Mouse (Mus musculus) adrenal gland, postnatal 10 days (tissue): ENCODE results near the gene Spc24. TPM values are rescaled to one million over a fixed set of nuclear protein-coding genes. Genes with fewer than 3 reads are reported as not detected.

Source experiments
- DNase-seq: peaks from one replicate; pipeline ENCODE4 v3.0.0; 2021; ENCODE audit warnings: mixed read lengths
- microRNA-seq: library from miRNA; unstranded; fragments of <30 nt; microRNA quantifications from one replicate; pipeline ENCODE4 v1.2.0, GENCODE M21; 2021
- total RNA-seq, 2 experiments: library from RNA; stranded (reverse); gene quantifications; 2 replicates each; pipeline ENCODE4 v1.2.3; 2021

Spc24 gene
- total RNA-seq, 2 experiments from 2014 or later, result 12.6 to 14.3 TPM

DNA sequence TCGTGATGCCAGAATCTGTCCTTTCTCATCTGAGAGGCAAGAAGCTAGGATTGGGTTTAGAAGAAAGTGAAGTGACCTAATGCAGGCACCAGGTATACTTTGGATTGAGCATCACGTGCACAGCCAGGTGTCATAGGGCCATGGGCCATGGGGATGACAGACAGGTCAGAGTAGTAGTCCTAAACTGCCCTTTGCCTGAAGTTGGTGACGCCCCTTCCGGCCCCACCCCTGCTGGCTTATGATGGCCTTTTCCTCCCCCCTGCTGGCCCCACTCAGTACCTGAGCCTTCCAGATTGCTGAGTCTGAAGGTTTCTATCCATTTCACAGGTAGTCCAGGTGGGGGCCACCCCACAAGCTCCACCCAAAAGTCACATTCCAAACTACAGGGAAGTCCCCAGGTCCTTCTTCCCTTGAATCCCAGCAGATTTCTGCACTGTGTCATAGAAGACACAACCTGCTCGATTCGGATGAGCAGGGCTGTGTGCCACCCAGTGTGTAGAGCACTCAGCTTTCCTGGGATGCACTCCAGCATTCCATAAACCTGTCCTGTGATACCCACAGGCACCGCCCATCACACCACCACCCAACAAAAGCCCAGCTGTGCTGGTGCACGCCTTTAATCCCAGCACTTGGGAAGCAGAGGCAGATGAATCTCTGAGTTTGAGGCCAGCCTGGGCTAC, 53.4 kb downstream of the Spc24 start:
- no peak for DNase-seq

DNA sequence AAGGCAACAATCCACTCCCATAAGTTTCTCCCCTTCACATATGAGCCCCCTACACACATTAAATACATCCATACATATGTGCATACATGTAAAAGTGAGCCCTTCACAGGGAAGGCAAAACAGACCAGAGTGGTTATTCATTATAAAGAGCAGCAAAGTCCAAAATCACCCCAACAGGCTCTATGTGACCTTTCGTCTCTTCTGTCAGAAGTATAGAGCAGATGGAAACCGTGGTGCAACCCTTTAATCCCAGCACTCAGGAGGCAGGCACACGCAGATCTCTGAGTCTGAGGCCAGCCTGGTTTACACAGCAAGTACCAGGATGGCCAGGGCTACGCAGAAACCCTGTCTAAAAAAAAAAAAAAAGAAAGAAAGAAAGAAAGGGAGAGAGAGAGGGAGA, 54.0 kb downstream of the Spc24 start:
- no peak for DNase-seq

Small RNAs within 50 kb of the gene (microRNA-seq; reads per million reads assigned to microRNA genes)
- gene Mir7083, result 22.6 reads per million, percentile 28 among the genes with 10 or more reads in this experiment

Other genes starting within 250 kb of the Spc24 start
- gene AB124611, start 234.1 kb downstream of the Spc24 start, total RNA-seq, result 1 to 10 TPM; 4.2 to 4.7 TPM
- gene Carm1, start 213.4 kb downstream of the Spc24 start, total RNA-seq, result 10 to 100 TPM; 45.1 to 65.4 TPM
- gene Timm29, start 167.6 kb downstream of the Spc24 start, total RNA-seq, result 10 to 100 TPM; 46.3 to 48.3 TPM
- 10 to 100 TPM; 22.9 to 25.1 TPM for gene Yipf2, start 167.5 kb downstream of the Spc24 start, total RNA-seq
- 10 to 100 TPM; 58.7 to 64.8 TPM for gene Smarca4, start 144.1 kb downstream of the Spc24 start, total RNA-seq
- 10 to 100 TPM; 21.6 to 41.6 TPM for gene Ldlr, start 36.8 kb downstream of the Spc24 start, total RNA-seq
- 10 to 100 TPM; 33.1 to 37.2 TPM for gene Kank2, start 38.4 kb upstream of the Spc24 start, total RNA-seq
- 10 to 100 TPM in 1 of 2 experiments, 1 to 10 TPM in 1; 7.6 to 17.9 TPM for gene Angptl8, start 75.2 kb upstream of the Spc24 start, total RNA-seq
- 10 to 100 TPM; 40.1 to 56.3 TPM for gene Dock6, start 92.3 kb upstream of the Spc24 start, total RNA-seq
- gene Rab3d, start 157.9 kb upstream of the Spc24 start, total RNA-seq, result 10 to 100 TPM; 37.2 to 45.4 TPM
- gene Ccdc159, start 167.2 kb upstream of the Spc24 start, total RNA-seq, result 1 to 10 TPM; 5.6 to 8.8 TPM
- 100 to 1,000 TPM; 182 to 187 TPM for gene Tmem205, start 167.3 kb upstream of the Spc24 start, total RNA-seq
- gene Plppr2, start 176.7 kb upstream of the Spc24 start, total RNA-seq, result 10 to 100 TPM; 21.9 to 22.3 TPM
- 10 to 100 TPM; 11.9 to 15.1 TPM for gene Swsap1, start 195.5 kb upstream of the Spc24 start, total RNA-seq
- gene Epor, start 203.2 kb upstream of the Spc24 start, total RNA-seq, result 1 to 10 TPM; 7.0 to 9.1 TPM
- 10 to 100 TPM; 16.2 to 23.0 TPM for gene Rgl3, start 229.1 kb upstream of the Spc24 start, total RNA-seq
- under 1 TPM; 0.39 to 1.00 TPM for gene Ccdc151, start 242.3 kb upstream of the Spc24 start, total RNA-seq
- gene Prkcsh, start 242.5 kb upstream of the Spc24 start, total RNA-seq, result 100 to 1,000 TPM; 116 to 119 TPM